Mouse (Mus musculus): ENCODE results near the gene Hexim2. TPM values are rescaled to one million over a fixed set of nuclear protein-coding genes. Genes with fewer than 3 reads are reported as not detected.

The Hexim2 gene
- total RNA-seq, 2 experiments from 2014 or later, result 14.0 to 14.1 TPM

- TF ChIP-seq CTCF (IDR thresholded peaks at IDR 0.05), result no peak
- intact Hi-C loops (cut with DNase I), result loop anchor here (2.0 to 5.0 kb wide), 3 partner anchors 14 to 97 kb away; partner anchors contain the start of gene Map3k14
- H3K27ac ChIP-seq, result peak within 1 kb of the TSS; percentile 95
- H3K4me3 ChIP-seq, result peak within 1 kb of the TSS; percentile 85
- peak in 1 of 2 experiments; percentile 51 for DNase-seq (ENCODE audit: extremely low spot score in 1 of 2, low spot score in 2 of 2)
Measured at GRCm38 (mm10) chr11:103170494-103171285, 38.5 kb downstream of the Hexim2 start, which contains the start of gene Fmnl1. TSS of gene Fmnl1 (plus strand) at chr11:103171107.

- DNase-seq (ENCODE audit: extremely low spot score in 1 of 2, low spot score in 2 of 2), result no peak
- intact Hi-C loops (cut with DNase I), result loop anchor here (2.0 to 5.0 kb wide), 3 partner anchors 14 to 96 kb away; partner anchors contain the start of gene Map3k14
- Histone ChIP-seq H3K27ac (peak overlapping the region; percentile 95), H3K4me3 (peak overlapping the region; percentile 85)
- TF ChIP-seq CTCF (IDR thresholded peaks at IDR 0.05), result no peak
Measured at GRCm38 (mm10) chr11:103171286-103171620, 39.0 kb downstream of the Hexim2 start.

- intact Hi-C loops (cut with DNase I), result loop anchor here (2.0 to 5.0 kb wide), 3 partner anchors 13 to 95 kb away; partner anchors contain the start of gene Map3k14
- Histone ChIP-seq H3K4me3 (peak overlapping the region; percentile 85), H3K27ac (peak overlapping the region; percentile 95)
- no peak for TF ChIP-seq CTCF (IDR thresholded peaks at IDR 0.05)
- peak in 1 of 2 experiments; percentile 10 for DNase-seq (ENCODE audit: extremely low spot score in 1 of 2, low spot score in 2 of 2)
Measured at GRCm38 (mm10) chr11:103171703-103172391, 39.6 kb downstream of the Hexim2 start.

- intact Hi-C loops (cut with DNase I), result loop anchor here (5.0 kb wide), 1 partner anchor 95 kb away; the partner anchor contains the start of gene Map3k14
- no peak for TF ChIP-seq CTCF (IDR thresholded peaks at IDR 0.05)
- Histone ChIP-seq H3K4me3 (peak overlapping the region; percentile 85), H3K27ac (peak overlapping the region; percentile 95)
- peak in 1 of 2 experiments; percentile 7 for DNase-seq (ENCODE audit: extremely low spot score in 1 of 2, low spot score in 2 of 2)
Measured at GRCm38 (mm10) chr11:103172392-103173040, 40.3 kb downstream of the Hexim2 start.

GRCm38 (mm10) chr11:103173041-103173770 lies 41.0 kb downstream of the Hexim2 start:
- 0 out of 2 replicates have a peak overlapping the region, but pooled peaks have one; percentile 85 for H3K4me3 ChIP-seq
- intact Hi-C loops (cut with DNase I), result loop anchor here (5.0 kb wide), 1 partner anchor 94 kb away; the partner anchor contains the start of gene Map3k14
- peak overlapping the region; percentile 95 for H3K27ac ChIP-seq

GRCm38 (mm10) chr11:103173771-103174344 lies 41.6 kb downstream of the Hexim2 start:
- TF ChIP-seq CTCF (IDR thresholded peaks at IDR 0.05), result no peak
- 0 out of 2 replicates have a peak overlapping the region, but pooled peaks have one; percentile 15 for H3K4me3 ChIP-seq
- peak overlapping the region; percentile 95 for H3K27ac ChIP-seq
- intact Hi-C loops (cut with DNase I), result loop anchor here (5.0 kb wide), 1 partner anchor 93 kb away; the partner anchor contains the start of gene Map3k14
- peak in 1 of 2 experiments; percentile 35 for DNase-seq (ENCODE audit: extremely low spot score in 1 of 2, low spot score in 2 of 2)

More at GRCm38 (mm10) chr11:103173041-103173770, 41.0 kb downstream of the Hexim2 start:
- no peak for TF ChIP-seq CTCF (IDR thresholded peaks at IDR 0.05)
- DNase-seq (ENCODE audit: extremely low spot score in 1 of 2, low spot score in 2 of 2), result peak in 1 of 2 experiments; percentile 7

GRCm38 (mm10) chr11:103174411-103174832 lies 42.2 kb downstream of the Hexim2 start:
- H3K27ac ChIP-seq, result no peak overlapping the region; the same call in 1 of the 2 replicates
- peak in 1 of 2 experiments; percentile 7 for DNase-seq (ENCODE audit: extremely low spot score in 1 of 2, low spot score in 2 of 2)
- no peak for TF ChIP-seq CTCF (IDR thresholded peaks at IDR 0.05)
- intact Hi-C loops (cut with DNase I), result loop anchor here (5.0 kb wide), 1 partner anchor 93 kb away; the partner anchor contains the start of gene Map3k14
- no peak overlapping the region for H3K4me3 ChIP-seq

- Histone ChIP-seq H3K27ac (no peak overlapping the region), H3K4me3 (no peak overlapping the region)
- intact Hi-C loops (cut with DNase I), result loop anchor here (5.0 kb wide), 1 partner anchor 92 kb away; the partner anchor contains the start of gene Map3k14
- DNase-seq (ENCODE audit: extremely low spot score in 1 of 2, low spot score in 2 of 2), result peak in 1 of 2 experiments; percentile 15
- no peak for TF ChIP-seq CTCF (IDR thresholded peaks at IDR 0.05)
Measured at GRCm38 (mm10) chr11:103174891-103175391, 42.7 kb downstream of the Hexim2 start.

- H3K4me3 ChIP-seq, result no peak overlapping the region
- H3K27ac ChIP-seq, result no peak overlapping the region
- TF ChIP-seq CTCF (IDR thresholded peaks at IDR 0.05), result no peak
- no peak for DNase-seq (ENCODE audit: extremely low spot score in 1 of 2, low spot score in 2 of 2)
- intact Hi-C loops (cut with DNase I), result no loop called here
Measured at GRCm38 (mm10) chr11:103175688-103176442, 43.6 kb downstream of the Hexim2 start.

All from left cerebral cortex, adult 2 months (tissue).